Mouse (Mus musculus) kidney, adult 2 months (tissue): ENCODE measurements around the gene St3gal3.

Source experiments
- CTCF ChIP-seq: fragments of 200-500 bp; conservative IDR thresholded peaks from 2 replicates; pipeline ENCODE4 v1.5.1; 2011; ENCODE audit warnings: low read depth, mild to moderate bottlenecking, control low read depth, low read length, moderate library complexity, mixed read lengths; ENCODE audit not compliant: insufficient read depth, insufficient read length
- POLR2A ChIP-seq: fragments of 200-500 bp; IDR thresholded peaks from one replicate; pipeline ENCODE4 v1.6.1; 2011; ENCODE audit warnings: low read depth, low read length, control low read depth

GRCm38 (mm10) chr4:117889471-117889870, 245.2 kb downstream of the St3gal3 start:
- no peak for TF ChIP-seq CTCF
- TF ChIP-seq POLR2A, result no peak
